Mouse (Mus musculus) testis, adult 2 months (tissue): ENCODE data around the gene Tmem51. TPM values are rescaled to one million over a fixed set of nuclear protein-coding genes. Genes with fewer than 3 reads are reported as not detected.
"Not testable (repeated sequence)": the region's sequence is repeated elsewhere in the genome, so short reads cannot be mapped to it uniquely, and the experiment has no call there.

Experiments
- H3K27ac ChIP-seq: fragments of 200-500 bp; 2 replicates; pipeline ENCODE4 v1.5.1; 2012; ENCODE audit warnings: low read depth, low read length; ENCODE audit not compliant: control insufficient read depth, insufficient read depth
- H3K27me3 ChIP-seq: fragments of 200-500 bp; 2 replicates; pipeline ENCODE4 v1.6.1; 2012; ENCODE audit warnings: mild to moderate bottlenecking, low read length, moderate library complexity; ENCODE audit not compliant: control insufficient read depth, insufficient read depth
- H3K36me3 ChIP-seq: fragments of 200-500 bp; 2 replicates; pipeline ENCODE4 v1.6.1; 2012; ENCODE audit warnings: mild to moderate bottlenecking, low read length; ENCODE audit not compliant: control insufficient read depth, insufficient read depth
- H3K4me1 ChIP-seq: fragments of 200-500 bp; 2 replicates; pipeline ENCODE4 v1.6.1; 2012; ENCODE audit warnings: low read length; ENCODE audit not compliant: control insufficient read depth, insufficient read depth
- H3K4me3 ChIP-seq: fragments of 200-500 bp; 2 replicates; pipeline ENCODE4 v1.5.1; 2012; ENCODE audit warnings: low read depth, mild to moderate bottlenecking, low read length, moderate library complexity, mixed read lengths; ENCODE audit not compliant: control insufficient read depth
- CTCF ChIP-seq: fragments of 200-500 bp; IDR thresholded peaks from 2 replicates; pipeline ENCODE4 v1.5.1; 2012; ENCODE audit warnings: low read depth, mild to moderate bottlenecking, inconsistent platforms, low read length, moderate library complexity; ENCODE audit not compliant: control insufficient read depth, insufficient read depth, insufficient replicate concordance
- POLR2A ChIP-seq: fragments of 200-500 bp; IDR thresholded peaks from 2 replicates; pipeline ENCODE4 v1.6.1; 2012; ENCODE audit warnings: low read depth, mild to moderate bottlenecking, inconsistent platforms, low read length, moderate library complexity; ENCODE audit not compliant: control insufficient read depth
- polyA plus RNA-seq: library from polyadenylated mRNA; depleted of rRNA; stranded (reverse); fragments of >200 nt; gene quantifications from 2 replicates; pipeline ENCODE4 v1.2.3, GENCODE M21; 2012

Gene Tmem51
- polyA plus RNA-seq, 1 experiment, result 2.3 TPM

DNA sequence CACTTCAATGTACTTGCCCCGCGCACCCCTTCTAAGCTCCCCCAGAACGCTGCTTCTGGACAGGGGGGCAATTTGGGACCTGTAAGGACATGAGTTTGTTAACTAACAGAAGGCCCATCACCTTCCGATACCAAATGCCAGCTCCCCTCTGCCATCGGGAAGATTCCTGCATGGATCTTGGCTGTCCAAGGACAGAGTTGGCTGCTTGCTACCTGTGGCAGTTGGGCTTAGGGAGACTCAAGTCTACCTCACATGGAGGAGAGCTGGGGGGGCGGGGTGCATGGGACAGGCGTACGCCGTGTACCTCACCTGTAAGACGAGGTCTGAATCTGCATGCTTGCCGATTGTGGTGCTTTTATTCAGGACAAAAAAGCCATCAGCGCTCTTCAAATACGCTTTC, 72.9 kb downstream of the Tmem51 start:
- H3K27me3 ChIP-seq, result no peaks in the 10 kb centered on the region

DNA sequence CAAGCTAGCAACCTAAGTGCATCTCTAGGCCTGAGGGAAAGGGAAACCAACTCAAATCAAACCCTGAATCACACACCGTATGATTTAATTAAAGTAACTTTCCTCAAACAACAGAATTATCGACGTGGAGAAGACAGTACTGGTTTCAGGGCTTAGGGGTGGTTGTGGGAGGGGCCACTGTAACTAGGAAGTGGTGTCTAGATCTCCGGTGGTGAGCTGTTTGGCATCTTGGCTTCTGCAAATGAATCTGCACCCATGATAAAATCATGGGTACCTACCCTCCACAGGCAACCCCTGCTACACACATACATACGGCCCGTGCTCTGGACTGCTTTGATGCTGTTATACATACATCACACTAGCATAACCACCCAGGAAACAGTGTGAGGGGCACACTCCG, 73.7 kb downstream of the Tmem51 start:
- Histone ChIP-seq H3K27me3 (no peaks in the 10 kb centered on the region), H3K4me1 (peaks cover 4% of the 10 kb centered on the region), H3K4me3 (no peak overlapping the region), H3K27ac (no peak overlapping the region), H3K36me3 (no peaks in the 10 kb centered on the region)
- TF ChIP-seq CTCF (no peak), POLR2A (no peak)

More for the DNA sequence above, 72.9 kb downstream of the Tmem51 start:
- Histone ChIP-seq H3K36me3 (no peaks in the 10 kb centered on the region), H3K27ac (no peak overlapping the region), H3K4me3 (no peak overlapping the region), H3K4me1 (peaks cover 8% of the 10 kb centered on the region)
- TF ChIP-seq POLR2A, result no peak
- no peak for TF ChIP-seq CTCF

GRCm38 (mm10) chr4:142008206-142008605, 75.9 kb downstream of the Tmem51 start:
- Histone ChIP-seq H3K4me3 (no peak overlapping the region), H3K36me3 (no peaks in the 10 kb centered on the region), H3K27me3 (no peaks in the 10 kb centered on the region), H3K4me1 (no peaks in the 10 kb centered on the region), H3K27ac (no peak overlapping the region)
- TF ChIP-seq CTCF, result no peak
- TF ChIP-seq POLR2A, result no peak

DNA sequence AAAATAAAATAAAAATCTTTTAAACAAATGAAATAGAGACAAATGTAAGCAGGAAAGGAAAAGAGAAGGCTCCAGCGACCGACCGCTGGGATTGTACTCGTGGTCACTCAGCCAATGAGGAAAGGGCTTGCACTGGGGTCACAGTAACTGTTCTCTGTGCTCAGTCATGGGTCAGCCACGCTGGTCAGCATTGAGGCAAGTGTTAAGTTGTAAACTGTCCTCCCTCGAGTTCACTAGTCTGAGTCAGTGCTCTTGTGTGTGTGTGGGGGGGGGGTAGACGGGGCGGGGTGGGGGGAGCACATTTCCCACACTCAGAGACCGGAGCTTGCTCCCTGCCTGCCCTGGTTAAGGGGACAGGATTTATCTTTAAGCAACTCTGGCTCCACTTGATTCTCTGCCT, 83.5 kb downstream of the Tmem51 start:
- Histone ChIP-seq H3K4me3 (no peak overlapping the region), H3K27me3 (no peaks in the 10 kb centered on the region), H3K36me3 (no peaks in the 10 kb centered on the region), H3K27ac (no peak overlapping the region), H3K4me1 (no peaks in the 10 kb centered on the region)
- no peak for TF ChIP-seq CTCF
- no peak for TF ChIP-seq POLR2A

DNA sequence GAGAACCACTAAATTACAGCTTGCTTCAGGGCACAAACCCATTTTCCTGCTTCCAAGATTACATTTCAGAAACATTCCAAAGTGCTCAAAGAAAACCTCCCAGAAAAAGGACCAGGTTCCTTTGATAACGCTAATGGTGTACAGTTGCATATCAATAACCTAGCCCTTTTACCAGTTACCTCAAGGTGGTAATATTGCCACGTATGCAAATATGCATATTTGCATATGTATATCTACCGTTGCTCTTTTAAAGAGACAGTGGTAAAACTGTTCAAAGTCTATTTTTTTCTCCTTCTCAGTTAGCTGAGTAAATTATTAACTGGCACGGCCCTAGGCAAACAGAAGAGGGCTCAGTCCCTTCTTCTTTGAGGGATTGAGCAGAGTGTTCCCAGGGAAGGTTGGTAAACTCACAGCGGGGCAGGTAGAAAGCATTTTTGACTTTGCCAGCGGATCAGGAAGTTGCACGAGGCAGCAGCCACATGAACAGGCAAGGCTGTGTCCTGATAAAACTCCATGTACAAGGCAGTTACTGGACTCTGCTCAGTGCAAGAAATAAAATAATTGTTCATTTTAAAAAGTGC, 84.5 kb downstream of the Tmem51 start:
- Histone ChIP-seq H3K36me3 (no peaks in the 10 kb centered on the region), H3K27me3 (no peaks in the 10 kb centered on the region), H3K4me3 (no peak overlapping the region), H3K27ac (no peak overlapping the region), H3K4me1 (no peaks in the 10 kb centered on the region)
- TF ChIP-seq CTCF (no peak), POLR2A (no peak)

DNA sequence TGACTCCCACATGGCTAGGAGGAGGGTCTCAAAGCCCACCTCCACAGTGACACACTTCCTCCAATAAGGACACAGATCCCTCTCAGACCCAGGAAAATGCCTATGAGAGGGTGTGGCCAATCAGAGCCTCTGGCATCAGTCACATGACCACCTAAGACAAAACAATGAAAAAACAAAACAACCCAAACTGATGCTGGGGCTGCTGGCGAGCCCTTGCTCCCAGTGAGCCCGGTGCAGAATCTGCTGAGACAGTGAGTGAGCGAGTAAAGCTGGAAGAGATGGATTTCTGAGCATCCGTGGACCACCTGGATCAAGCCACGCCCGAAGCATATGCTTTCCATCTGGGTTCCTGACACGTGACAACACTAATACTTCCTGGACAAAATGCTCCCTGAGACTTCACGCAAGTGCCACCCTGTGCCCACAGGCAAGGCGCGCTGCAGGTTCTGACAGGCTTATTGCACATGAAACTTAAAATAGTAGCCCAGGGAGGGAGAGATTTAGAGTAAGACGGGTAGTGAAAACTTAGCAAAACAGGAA, 85.8 kb downstream of the Tmem51 start:
- Histone ChIP-seq H3K36me3 (no peaks in the 10 kb centered on the region), H3K27ac (no peak overlapping the region), H3K4me3 (no peak overlapping the region), H3K4me1 (no peaks in the 10 kb centered on the region), H3K27me3 (no peaks in the 10 kb centered on the region)
- TF ChIP-seq CTCF, result no peak
- TF ChIP-seq POLR2A, result no peak

- no peak overlapping the region for H3K4me3 ChIP-seq
- H3K4me1 ChIP-seq, result no peaks in the 10 kb centered on the region
- no peak overlapping the region for H3K27ac ChIP-seq
- no peaks in the 10 kb centered on the region for H3K27me3 ChIP-seq
- H3K36me3 ChIP-seq, result no peaks in the 10 kb centered on the region
- TF ChIP-seq CTCF (no peak), POLR2A (no peak)
Measured at GRCm38 (mm10) chr4:141996880-141997279, 87.2 kb downstream of the Tmem51 start.

DNA sequence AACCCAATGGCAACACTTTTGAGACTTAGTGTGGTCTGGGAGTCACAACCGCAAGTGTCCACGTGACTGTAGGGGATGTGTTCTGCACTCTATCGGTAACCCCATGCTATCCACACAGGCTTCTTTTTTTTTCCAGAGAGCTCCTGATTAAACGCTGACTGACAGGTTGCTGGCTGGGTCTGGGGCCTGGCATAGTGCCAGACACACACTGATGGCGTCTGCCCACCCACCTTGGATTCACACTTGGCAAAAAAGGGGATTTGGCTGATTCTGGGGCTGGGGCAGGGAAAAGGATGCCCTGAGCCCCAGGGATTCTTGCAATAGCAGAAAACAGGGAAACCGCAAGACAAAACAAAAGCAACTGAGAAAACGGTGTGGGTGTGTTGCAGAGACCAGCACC, 88.0 kb downstream of the Tmem51 start:
- Histone ChIP-seq H3K36me3 (no peaks in the 10 kb centered on the region), H3K4me3 (no peak overlapping the region), H3K4me1 (no peaks in the 10 kb centered on the region), H3K27ac (no peak overlapping the region), H3K27me3 (no peaks in the 10 kb centered on the region)
- no peak for TF ChIP-seq POLR2A
- no peak for TF ChIP-seq CTCF

GRCm38 (mm10) chr4:141994062-141994471, 90.0 kb downstream of the Tmem51 start:
- not testable (repeated sequence) for H3K27ac ChIP-seq, H3K4me1 ChIP-seq, H3K36me3 ChIP-seq, H3K4me3 ChIP-seq, H3K27me3 ChIP-seq
